Mouse (Mus musculus): Measurements from ENCODE around the gene Ccn5. TPM values are rescaled to one million over a fixed set of nuclear protein-coding genes. Genes with fewer than 3 reads are reported as not detected.

The Ccn5 gene
- polyA plus RNA-seq, 1 experiment, result not detected

GRCm38 (mm10) chr2:163866061-163866460 lies 45.4 kb downstream of the Ccn5 start:
- Histone ChIP-seq H3K36me3 (ENCODE audit: control insufficient read depth, insufficient read depth, low read length) (no peaks in the 10 kb centered on the region), H3K4me3 (ENCODE audit: low read depth, low read length) (no peak overlapping the region), H3K4me1 (ENCODE audit: control insufficient read depth, insufficient read depth, insufficient read length, low read length) (no peaks in the 10 kb centered on the region), H3K27ac (ENCODE audit: insufficient read depth, low read depth, low read length) (no peak overlapping the region), H3K27me3 (ENCODE audit: control insufficient read depth, insufficient read depth, low read length) (no peaks in the 10 kb centered on the region)
- TF ChIP-seq POLR2A (IDR thresholded peaks at IDR 0.05; ENCODE audit: low read depth, low read length) (no peak), CTCF (IDR thresholded peaks at IDR 0.05; ENCODE audit: extremely low read depth, insufficient read length, insufficient replicate concordance, low read depth, low read length) (no peak)
- WGBS, result 87% methylated on average over 9 of the region's 9 CpGs

GRCm38 (mm10) chr2:163869783-163870182 lies 49.1 kb downstream of the Ccn5 start:
- no peaks in the 10 kb centered on the region for H3K27me3 ChIP-seq (ENCODE audit: control insufficient read depth, insufficient read depth, low read length)
- no peaks in the 10 kb centered on the region for H3K4me1 ChIP-seq (ENCODE audit: control insufficient read depth, insufficient read depth, insufficient read length, low read length)
- WGBS, result 62% methylated on average over 5 of the region's 5 CpGs
- TF ChIP-seq CTCF (IDR thresholded peaks at IDR 0.05; ENCODE audit: extremely low read depth, insufficient read length, insufficient replicate concordance, low read depth, low read length) (no peak), POLR2A (IDR thresholded peaks at IDR 0.05; ENCODE audit: low read depth, low read length) (no peak)
- H3K4me3 ChIP-seq (ENCODE audit: low read depth, low read length), result no peak overlapping the region
- H3K36me3 ChIP-seq (ENCODE audit: control insufficient read depth, insufficient read depth, low read length), result no peaks in the 10 kb centered on the region
- H3K27ac ChIP-seq (ENCODE audit: insufficient read depth, low read depth, low read length), result no peak overlapping the region

GRCm38 (mm10) chr2:163871266-163871665 lies 50.6 kb downstream of the Ccn5 start:
- Histone ChIP-seq H3K36me3 (ENCODE audit: control insufficient read depth, insufficient read depth, low read length) (no peaks in the 10 kb centered on the region), H3K27me3 (ENCODE audit: control insufficient read depth, insufficient read depth, low read length) (no peaks in the 10 kb centered on the region), H3K4me3 (ENCODE audit: low read depth, low read length) (no peak overlapping the region), H3K4me1 (ENCODE audit: control insufficient read depth, insufficient read depth, insufficient read length, low read length) (no peaks in the 10 kb centered on the region), H3K27ac (ENCODE audit: insufficient read depth, low read depth, low read length) (no peak overlapping the region)
- TF ChIP-seq CTCF (IDR thresholded peaks at IDR 0.05; ENCODE audit: extremely low read depth, insufficient read length, insufficient replicate concordance, low read depth, low read length) (no peak), POLR2A (IDR thresholded peaks at IDR 0.05; ENCODE audit: low read depth, low read length) (no peak)
- 92% methylated on average over 4 of the region's 4 CpGs for WGBS

GRCm38 (mm10) chr2:163871906-163872305 lies 51.2 kb downstream of the Ccn5 start:
- TF ChIP-seq POLR2A (IDR thresholded peaks at IDR 0.05; ENCODE audit: low read depth, low read length) (no peak), CTCF (IDR thresholded peaks at IDR 0.05; ENCODE audit: extremely low read depth, insufficient read length, insufficient replicate concordance, low read depth, low read length) (no peak)
- no peak overlapping the region for H3K27ac ChIP-seq (ENCODE audit: insufficient read depth, low read depth, low read length)
- 23% methylated on average over 3 of the region's 3 CpGs for WGBS

GRCm38 (mm10) chr2:163874877-163875276 lies 54.2 kb downstream of the Ccn5 start:
- H3K27ac ChIP-seq (ENCODE audit: insufficient read depth, low read depth, low read length), result no peak overlapping the region
- TF ChIP-seq POLR2A (IDR thresholded peaks at IDR 0.05; ENCODE audit: low read depth, low read length), result no peak
- TF ChIP-seq CTCF (IDR thresholded peaks at IDR 0.05; ENCODE audit: extremely low read depth, insufficient read length, insufficient replicate concordance, low read depth, low read length), result no peak
- no peaks in the 10 kb centered on the region for H3K27me3 ChIP-seq (ENCODE audit: control insufficient read depth, insufficient read depth, low read length)
- 66% methylated on average over 5 of the region's 5 CpGs for WGBS
- H3K36me3 ChIP-seq (ENCODE audit: control insufficient read depth, insufficient read depth, low read length), result no peaks in the 10 kb centered on the region
- no peaks in the 10 kb centered on the region for H3K4me1 ChIP-seq (ENCODE audit: control insufficient read depth, insufficient read depth, insufficient read length, low read length)
- H3K4me3 ChIP-seq (ENCODE audit: low read depth, low read length), result no peak overlapping the region

More at GRCm38 (mm10) chr2:163871906-163872305, 51.2 kb downstream of the Ccn5 start:
- no peak overlapping the region for H3K4me3 ChIP-seq (ENCODE audit: low read depth, low read length)
- H3K27me3 ChIP-seq (ENCODE audit: control insufficient read depth, insufficient read depth, low read length), result no peaks in the 10 kb centered on the region
- no peaks in the 10 kb centered on the region for H3K36me3 ChIP-seq (ENCODE audit: control insufficient read depth, insufficient read depth, low read length)
- no peaks in the 10 kb centered on the region for H3K4me1 ChIP-seq (ENCODE audit: control insufficient read depth, insufficient read depth, insufficient read length, low read length)

- no peaks in the 10 kb centered on the region for H3K36me3 ChIP-seq (ENCODE audit: control insufficient read depth, insufficient read depth, low read length)
- no peaks in the 10 kb centered on the region for H3K4me1 ChIP-seq (ENCODE audit: control insufficient read depth, insufficient read depth, insufficient read length, low read length)
- no peak for TF ChIP-seq CTCF (IDR thresholded peaks at IDR 0.05; ENCODE audit: extremely low read depth, insufficient read length, insufficient replicate concordance, low read depth, low read length)
- TF ChIP-seq POLR2A (IDR thresholded peaks at IDR 0.05; ENCODE audit: low read depth, low read length), result no peak
- no peak overlapping the region for H3K4me3 ChIP-seq (ENCODE audit: low read depth, low read length)
- WGBS, result 80% methylated on average over 7 of the region's 7 CpGs
- no peak overlapping the region for H3K27ac ChIP-seq (ENCODE audit: insufficient read depth, low read depth, low read length)
- H3K27me3 ChIP-seq (ENCODE audit: control insufficient read depth, insufficient read depth, low read length), result no peaks in the 10 kb centered on the region
Measured at GRCm38 (mm10) chr2:163875484-163875883, 54.8 kb downstream of the Ccn5 start.

- H3K36me3 ChIP-seq (ENCODE audit: control insufficient read depth, insufficient read depth, low read length), result no peaks in the 10 kb centered on the region
- 71% methylated on average over 14 of the region's 14 CpGs for WGBS
- no peak overlapping the region for H3K4me3 ChIP-seq (ENCODE audit: low read depth, low read length)
- TF ChIP-seq CTCF (IDR thresholded peaks at IDR 0.05; ENCODE audit: extremely low read depth, insufficient read length, insufficient replicate concordance, low read depth, low read length) (no peak), POLR2A (IDR thresholded peaks at IDR 0.05; ENCODE audit: low read depth, low read length) (no peak)
- H3K27ac ChIP-seq (ENCODE audit: insufficient read depth, low read depth, low read length), result no peak overlapping the region
- H3K27me3 ChIP-seq (ENCODE audit: control insufficient read depth, insufficient read depth, low read length), result no peaks in the 10 kb centered on the region
- H3K4me1 ChIP-seq (ENCODE audit: control insufficient read depth, insufficient read depth, insufficient read length, low read length), result no peaks in the 10 kb centered on the region
Measured at GRCm38 (mm10) chr2:163876830-163877498, 56.3 kb downstream of the Ccn5 start.
